Mouse (Mus musculus): ENCODE results near the gene Marcksl1. TPM values are rescaled to one million over a fixed set of nuclear protein-coding genes. Genes with fewer than 3 reads are reported as not detected.
"Not testable (repeated sequence)": the region's sequence is repeated elsewhere in the genome, so short reads cannot be mapped to it uniquely, and the experiment has no call there.

Marcksl1 gene
- total and polyA plus RNA-seq, 2 experiments from 2014 or later = 1,438 to 1,620 TPM

DNA sequence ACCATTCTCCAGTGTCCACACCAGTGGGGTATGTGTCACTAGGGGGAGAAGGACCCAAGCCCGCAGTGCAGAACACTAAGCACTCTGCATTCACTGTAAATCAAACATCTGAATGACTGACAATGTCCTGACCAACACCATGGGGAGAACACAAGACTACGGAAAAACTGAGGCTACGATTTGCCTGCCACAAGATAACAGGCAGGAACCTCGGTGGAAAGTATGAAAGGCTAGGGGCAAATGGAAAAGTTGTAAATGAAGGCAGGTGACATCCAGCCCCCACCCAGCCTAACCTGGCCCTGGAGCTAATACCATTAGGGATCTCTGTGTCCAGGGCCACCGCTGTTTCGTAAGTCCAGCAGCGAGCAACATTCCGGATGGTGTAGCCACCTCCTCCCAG lies 5.1 kb downstream of the Marcksl1 start:
- no peak for TF ChIP-seq CTCF (IDR thresholded peaks at IDR 0.05; ENCODE audit: low read depth)
- H3K9ac ChIP-seq (replicated peaks; ENCODE audit: low read length) = no peak overlapping the region
- H3K36me3 ChIP-seq (ENCODE audit: insufficient read depth, low read length) = peaks cover 46% of the 10 kb centered on the region
- ATAC-seq (no peak), DNase-seq (ENCODE audit: low spot score) (no peak)
- no peak overlapping the region for H3K27ac ChIP-seq
- H3K27me3 ChIP-seq (ENCODE audit: insufficient read depth, low read length) = no peaks in the 10 kb centered on the region
- H3K4me3 ChIP-seq (ENCODE audit: low read length) = no peak overlapping the region
- no peaks in the 10 kb centered on the region for H3K4me1 ChIP-seq (ENCODE audit: insufficient read depth, low read length)
- no peaks in the 10 kb centered on the region for H3K9me3 ChIP-seq (ENCODE audit: low read length)
- no peak overlapping the region for H3K4me2 ChIP-seq (ENCODE audit: low read depth, low read length)
- 90% methylated on average over 8 of the region's 8 CpGs for WGBS

DNA sequence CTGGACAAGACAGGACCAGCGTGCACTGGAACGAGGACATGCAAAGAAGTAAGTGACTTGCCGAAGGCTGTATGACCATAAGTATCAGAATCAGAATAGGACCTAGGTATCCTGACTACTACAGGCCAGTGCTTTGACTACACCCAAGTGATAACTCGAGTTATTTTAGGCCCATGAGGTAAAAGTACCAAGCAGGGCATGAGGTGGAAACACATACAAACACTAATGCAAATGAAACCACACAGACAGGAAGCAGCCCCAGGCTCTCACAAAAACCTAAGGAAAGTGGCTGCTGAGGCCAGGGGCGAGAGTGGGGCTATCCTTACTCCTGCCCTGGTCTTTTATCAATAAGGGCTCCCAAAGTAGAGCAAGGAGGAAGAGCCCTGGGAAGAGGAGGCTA lies 12.0 kb downstream of the Marcksl1 start:
- H3K27me3 ChIP-seq (ENCODE audit: insufficient read depth, low read length) = no peaks in the 10 kb centered on the region
- H3K4me2 ChIP-seq (ENCODE audit: low read depth, low read length) = no peak overlapping the region
- no peak for ATAC-seq
- DNase-seq (ENCODE audit: low spot score) = no peak
- no peak for TF ChIP-seq CTCF (IDR thresholded peaks at IDR 0.05; ENCODE audit: low read depth)
- H3K36me3 ChIP-seq (ENCODE audit: insufficient read depth, low read length) = peaks cover 47% of the 10 kb centered on the region
- H3K9me3 ChIP-seq (ENCODE audit: low read length) = no peaks in the 10 kb centered on the region
- no peak overlapping the region for H3K9ac ChIP-seq (replicated peaks; ENCODE audit: low read length)
- H3K27ac ChIP-seq = no peak overlapping the region
- WGBS = 86% methylated on average over 5 of the region's 5 CpGs
- H3K4me1 ChIP-seq (ENCODE audit: insufficient read depth, low read length) = no peaks in the 10 kb centered on the region
- no peak overlapping the region for H3K4me3 ChIP-seq (ENCODE audit: low read length)

DNA sequence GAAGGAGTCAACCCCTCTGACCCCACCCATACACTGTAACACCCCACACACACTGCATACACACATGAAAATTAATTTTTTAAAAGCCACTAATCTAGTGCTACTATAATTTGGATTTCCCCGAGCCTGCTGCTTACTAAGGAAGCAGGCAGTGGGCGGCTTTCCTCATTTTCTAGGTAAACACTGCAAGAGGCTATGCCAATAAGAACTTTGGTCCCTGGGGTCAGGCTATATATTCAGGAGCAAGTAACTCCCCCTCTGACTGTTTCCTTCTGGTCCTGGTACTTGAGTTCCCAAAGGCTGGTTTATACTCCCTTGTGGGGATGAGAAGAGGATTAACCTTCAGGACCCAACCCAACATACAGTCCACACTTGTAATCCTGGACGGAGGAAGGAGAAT lies 12.5 kb downstream of the Marcksl1 start:
- TF ChIP-seq CTCF (IDR thresholded peaks at IDR 0.05; ENCODE audit: low read depth) = no peak
- Histone ChIP-seq H3K4me1 (ENCODE audit: insufficient read depth, low read length) (no peaks in the 10 kb centered on the region), H3K4me2 (ENCODE audit: low read depth, low read length) (no peak overlapping the region), H3K27me3 (ENCODE audit: insufficient read depth, low read length) (no peaks in the 10 kb centered on the region), H3K27ac (no peak overlapping the region), H3K9me3 (ENCODE audit: low read length) (no peaks in the 10 kb centered on the region), H3K36me3 (ENCODE audit: insufficient read depth, low read length) (peaks cover 45% of the 10 kb centered on the region), H3K9ac (replicated peaks; ENCODE audit: low read length) (no peak overlapping the region), H3K4me3 (ENCODE audit: low read length) (no peak overlapping the region)
- whole genome bisulfite sequencing = 92% methylated on average over 3 of the region's 3 CpGs
- DNase-seq (ENCODE audit: low spot score) (no peak), ATAC-seq (no peak)

DNA sequence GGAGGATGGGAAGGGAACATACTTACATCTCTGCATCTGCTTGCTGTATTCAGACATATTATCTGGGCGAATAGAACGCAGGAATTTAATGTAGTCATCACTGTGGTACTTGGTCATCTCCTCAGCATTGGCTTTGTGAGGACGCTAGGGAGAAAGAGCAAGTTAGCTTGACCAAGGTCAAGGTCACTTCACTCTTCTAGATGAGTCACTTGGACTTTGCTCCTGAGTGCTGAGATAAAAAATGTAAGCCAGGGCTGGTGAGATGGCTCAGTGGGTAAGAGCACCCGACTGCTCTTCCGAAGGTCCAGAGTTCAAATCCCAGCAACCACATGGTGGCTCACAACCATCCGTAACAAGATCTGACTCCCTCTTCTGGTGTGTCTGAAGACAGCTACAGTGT lies 15.5 kb downstream of the Marcksl1 start:
- not testable (repeated sequence) for H3K27ac ChIP-seq; H3K27me3 ChIP-seq (ENCODE audit: insufficient read depth, low read length); H3K4me1 ChIP-seq (ENCODE audit: insufficient read depth, low read length); H3K9ac ChIP-seq (replicated peaks; ENCODE audit: low read length); H3K9me3 ChIP-seq (ENCODE audit: low read length); H3K4me2 ChIP-seq (ENCODE audit: low read depth, low read length); DNase-seq (ENCODE audit: low spot score); ATAC-seq; H3K4me3 ChIP-seq (ENCODE audit: low read length)
- 98% methylated on average over 5 of the region's 6 CpGs for WGBS
- peaks cover 28% of the 10 kb centered on the region for H3K36me3 ChIP-seq (ENCODE audit: insufficient read depth, low read length)

DNA sequence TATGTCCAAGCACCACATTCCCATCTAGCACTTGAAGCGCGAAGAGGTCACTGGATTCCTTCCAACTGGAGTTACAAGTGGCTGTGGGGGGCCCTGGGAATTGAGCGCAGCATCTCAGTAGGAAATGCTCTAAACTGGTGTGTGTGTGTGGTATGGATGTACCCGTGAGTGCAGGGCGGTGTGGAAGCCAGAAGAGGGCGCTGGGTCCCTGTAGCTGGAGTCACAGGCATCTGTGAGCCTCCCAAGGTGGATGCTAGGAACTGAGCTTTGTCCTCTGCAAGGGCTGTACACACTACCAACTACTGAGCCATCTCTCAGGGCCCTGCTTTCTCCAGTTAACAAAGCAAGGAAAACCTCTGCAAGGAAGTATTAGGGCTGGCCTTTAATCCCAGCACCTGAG lies 26.6 kb downstream of the Marcksl1 start:
- H3K4me1 ChIP-seq (ENCODE audit: insufficient read depth, low read length) = peaks cover 4% of the 10 kb centered on the region; the same call in 1 of the 2 replicates
- DNase-seq (ENCODE audit: low spot score) = peak; percentile 9
- WGBS = 81% methylated on average over 6 of the region's 6 CpGs
- H3K9ac ChIP-seq (replicated peaks; ENCODE audit: low read length) = no peak overlapping the region
- no peaks in the 10 kb centered on the region for H3K9me3 ChIP-seq (ENCODE audit: low read length)
- no peak for ATAC-seq
- H3K4me3 ChIP-seq (ENCODE audit: low read length) = no peak overlapping the region
- H3K27me3 ChIP-seq (ENCODE audit: insufficient read depth, low read length) = no peaks in the 10 kb centered on the region
- TF ChIP-seq CTCF (IDR thresholded peaks at IDR 0.05; ENCODE audit: low read depth) = peak; percentile 55
- H3K27ac ChIP-seq = no peak overlapping the region
- no peak overlapping the region for H3K4me2 ChIP-seq (ENCODE audit: low read depth, low read length)
- H3K36me3 ChIP-seq (ENCODE audit: insufficient read depth, low read length) = no peaks in the 10 kb centered on the region

DNA sequence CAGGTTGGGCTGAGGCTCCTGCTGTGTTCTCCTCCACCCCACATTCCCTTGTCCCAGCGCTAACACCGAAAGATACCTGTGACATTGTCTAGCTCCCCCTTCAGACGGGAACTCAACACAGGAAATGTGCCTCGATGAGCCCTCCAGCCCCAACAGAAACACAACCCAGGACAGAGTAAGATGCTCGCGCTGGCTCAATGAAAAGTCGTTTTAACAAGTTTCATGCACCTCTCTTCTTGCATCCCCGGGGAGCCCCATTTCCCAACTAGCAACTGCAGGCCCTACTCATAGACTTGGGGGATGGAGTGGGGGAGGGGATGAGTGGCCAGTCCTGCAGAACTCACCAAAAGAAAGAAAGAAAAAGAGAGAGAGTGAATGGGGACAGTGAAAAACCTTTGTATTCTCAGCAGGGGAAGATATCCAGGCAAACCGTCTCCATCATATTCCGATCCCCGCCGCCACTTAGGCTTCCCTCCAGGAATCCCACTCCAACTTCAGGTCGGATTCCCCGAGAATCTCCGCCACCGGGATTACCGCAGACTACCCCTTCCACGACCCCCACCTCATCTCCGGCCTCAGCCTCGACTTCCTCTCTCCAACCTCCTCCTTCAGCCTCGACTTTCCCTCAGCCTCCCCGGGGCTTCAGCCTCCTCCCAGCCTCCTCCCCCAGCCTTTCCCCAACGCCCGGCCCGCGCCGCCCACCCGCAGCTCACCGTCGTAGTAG lies 28.6 kb downstream of the Marcksl1 start:
- peak overlapping the region; percentile 80 for H3K4me2 ChIP-seq (ENCODE audit: low read depth, low read length)
- H3K27ac ChIP-seq = peak overlapping the region; percentile 77
- peak; percentile 28; the same call in 1 of the 2 replicates for TF ChIP-seq CTCF (IDR thresholded peaks at IDR 0.05; ENCODE audit: low read depth)
- H3K4me1 ChIP-seq (ENCODE audit: insufficient read depth, low read length) = peaks cover 4% of the 10 kb centered on the region; the same call in 1 of the 2 replicates
- peak overlapping the region; percentile 68 for H3K9ac ChIP-seq (replicated peaks; ENCODE audit: low read length)
- no peaks in the 10 kb centered on the region for H3K36me3 ChIP-seq (ENCODE audit: insufficient read depth, low read length)
- ATAC-seq (no peak; the same call in 1 of the 2 replicates), DNase-seq (ENCODE audit: low spot score) (peak; percentile 27)
- H3K4me3 ChIP-seq (ENCODE audit: low read length) = peak overlapping the region; percentile 81
- WGBS = under 1% methylated on average over 30 of the region's 30 CpGs
- H3K27me3 ChIP-seq (ENCODE audit: insufficient read depth, low read length) = no peaks in the 10 kb centered on the region
- H3K9me3 ChIP-seq (ENCODE audit: low read length) = no peaks in the 10 kb centered on the region

DNA sequence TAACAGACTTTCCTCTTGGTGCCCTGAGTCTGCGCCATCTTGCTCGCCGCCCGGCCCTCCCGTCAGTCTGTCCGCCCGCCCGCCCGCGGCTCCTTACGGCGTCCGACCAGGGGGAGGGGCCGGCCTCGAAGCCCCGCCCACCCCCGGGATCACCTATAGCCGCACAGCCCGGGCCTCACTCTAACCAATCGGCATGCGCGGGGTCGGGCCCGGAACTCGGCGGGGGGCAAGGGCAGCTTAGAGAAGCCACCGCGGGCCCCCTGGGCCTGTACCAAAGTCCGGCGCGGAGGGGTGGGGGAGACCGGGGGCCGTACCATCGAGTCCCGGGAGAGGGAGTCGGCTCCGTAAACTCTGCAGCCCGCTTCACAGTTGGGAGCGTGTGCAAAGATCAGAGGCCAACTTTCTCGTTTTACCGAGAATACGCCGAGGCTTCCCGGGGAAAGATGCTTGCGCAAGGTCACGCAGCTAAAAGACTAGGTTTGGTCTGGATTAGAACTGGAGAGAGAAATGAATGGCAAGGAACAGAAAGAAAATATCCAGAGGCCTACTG lies 29.3 kb downstream of the Marcksl1 start, which contains the start of gene Hdac1:
TSS of gene Hdac1 (minus strand) at position 122 of the 550 bp plus-strand sequence.
- Histone ChIP-seq H3K9ac (replicated peaks; ENCODE audit: low read length) (peak within 1 kb of the TSS; percentile 68), H3K36me3 (ENCODE audit: insufficient read depth, low read length) (no peaks in the 10 kb centered on the region), H3K4me2 (ENCODE audit: low read depth, low read length) (peak within 1 kb of the TSS; percentile 80), H3K27me3 (ENCODE audit: insufficient read depth, low read length) (no peaks in the 10 kb centered on the region), H3K4me3 (ENCODE audit: low read length) (peak within 1 kb of the TSS; percentile 81), H3K9me3 (ENCODE audit: low read length) (no peaks in the 10 kb centered on the region), H3K27ac (peak within 1 kb of the TSS; percentile 77), H3K4me1 (ENCODE audit: insufficient read depth, low read length) (peaks cover 4% of the 10 kb centered on the region; the same call in 1 of the 2 replicates)
- DNase-seq (ENCODE audit: low spot score) (peak; percentile 98), ATAC-seq (peak; percentile 99)
- WGBS = under 1% methylated on average over 35 of the region's 46 CpGs
- TF ChIP-seq CTCF (IDR thresholded peaks at IDR 0.05; ENCODE audit: low read depth) = peak; percentile 43
